Mouse (Mus musculus) liver, embryonic 14.5 days (tissue): ENCODE data around the gene Rhebl1. TPM values are rescaled to one million over a fixed set of nuclear protein-coding genes. Genes with fewer than 3 reads are reported as not detected.
A peak's percentile ranks its signal among the peaks of the same experiment; 100 is the strongest.

Experiments used
- ATAC-seq: fragments of 200-750 bp; cut with Nextera tagmentation; 2 replicates; pipeline ENCODE4 v1.8.0; 2017; ENCODE audit warnings: moderate number of reproducible peaks, mild to moderate bottlenecking, moderate library complexity; ENCODE audit not compliant: insufficient read depth
- DNase-seq, 3 experiments: peaks; one replicate each; pipeline ENCODE4 v3.0.0-alpha.2; 2012 to 2013; ENCODE audit warnings: low read depth in 3 of 3, low spot score in 3 of 3
- H3K27ac ChIP-seq: fragments of 300-500 bp; sonication (generic); 2 replicates; pipeline ENCODE4 v1.5.1; 2014; ENCODE audit warnings: moderate library complexity, mild to moderate bottlenecking, control low read depth, inconsistent platforms
- H3K27me3 ChIP-seq: fragments of 300-500 bp; sonication (generic); 2 replicates; pipeline ENCODE4 v1.6.1; 2014; ENCODE audit warnings: mild to moderate bottlenecking, low read length, moderate library complexity; ENCODE audit not compliant: control insufficient read depth, insufficient read depth
- H3K36me3 ChIP-seq: fragments of 300-500 bp; sonication (generic); replicated peaks from 2 replicates; pipeline ENCODE4 v1.6.1; 2014; ENCODE audit warnings: low read depth; ENCODE audit not compliant: control insufficient read depth, insufficient read depth
- H3K4me1 ChIP-seq, 2 experiments: fragments of 200-500 bp in 1 of 2; fragments of 300-500 bp in 1 of 2; sonication (generic) in 1 of 2; replicated peaks; 2 replicates each; pipeline ENCODE4 v1.6.1; 2012 to 2014; ENCODE audit warnings: antibody characterized with exemption in 1 of 2, inconsistent platforms in 1 of 2, low read length in 1 of 2; ENCODE audit not compliant: control insufficient read depth in 2 of 2, insufficient read depth in 2 of 2
- H3K4me2 ChIP-seq: fragments of 300-500 bp; sonication (generic); 2 replicates; pipeline ENCODE4 v1.6.1; 2014; ENCODE audit warnings: low read depth, mild to moderate bottlenecking, control low read depth, moderate library complexity
- H3K4me3 ChIP-seq, 2 experiments: fragments of 200-500 bp in 1 of 2; fragments of 300-500 bp in 1 of 2; sonication (generic) in 1 of 2; 2 replicates each; pipeline ENCODE4 v1.5.1; 2012 to 2014; ENCODE audit warnings: low read depth in 2 of 2, low read length in 2 of 2, mild to moderate bottlenecking in 2 of 2, control low read depth in 1 of 2, inconsistent platforms in 1 of 2, moderate library complexity in 1 of 2; ENCODE audit not compliant: insufficient read depth in 1 of 2
- H3K9ac ChIP-seq: fragments of 300-500 bp; sonication (generic); replicated peaks from 2 replicates; pipeline ENCODE4 v1.6.1; 2014; ENCODE audit warnings: mild to moderate bottlenecking, control low read depth, moderate library complexity
- H3K9me3 ChIP-seq: fragments of 300-500 bp; sonication (generic); 2 replicates; pipeline ENCODE4 v1.6.1; 2016; ENCODE audit warnings: low read length, mixed read lengths; ENCODE audit not compliant: control insufficient read depth
- CTCF ChIP-seq: IDR thresholded peaks from 2 replicates; pipeline ENCODE4 v1.5.1; 2016; ENCODE audit warnings: antibody characterized with exemption, low read depth, control low read depth
- EP300 ChIP-seq: IDR thresholded peaks from 2 replicates; pipeline ENCODE4 v1.6.1; 2016; ENCODE audit warnings: antibody characterized with exemption, low read depth
- WGBS: fragments of 180-500 bp; shearing (Covaris S2); extraction: QIAGEN DNeasy Blood & Tissue Kit; methylation state at CpG from one replicate; pipeline ENCODE4 v1.1.7; 2014; ENCODE audit not compliant: insufficient replicate concordance; 5-methylcytosine and 5-hydroxymethylcytosine counted together
- polyA plus RNA-seq, 2 experiments: library from polyadenylated mRNA; depleted of rRNA in 1 of 2; stranded (reverse) in 1 of 2; unstranded in 1 of 2; fragments of >200 nt; fragmentation: Nextera tagmentation in 1 of 2; extraction: Ambion mirVana in 1 of 2; gene quantifications; 2 replicates each; pipeline versions ENCODE4 v1.2.1 to v1.2.3; 2012 to 2014

The Rhebl1 gene
- polyA plus RNA-seq, 2 experiments, result 2.5 to 3.2 TPM

- Histone ChIP-seq H3K9me3 (no peaks in the 10 kb centered on the region), H3K4me2 (peak overlapping the region; percentile 75), H3K4me3 (peak overlapping the region; percentile 94 to 97), H3K27ac (peak overlapping the region; percentile 82), H3K9ac (peak overlapping the region; percentile 97), H3K36me3 (no peaks in the 10 kb centered on the region), H3K27me3 (no peaks in the 10 kb centered on the region), H3K4me1 (peaks cover 21 to 23% of the 10 kb centered on the region in 2 experiments)
- ATAC-seq (peak; percentile 82), DNase-seq (peak; percentile 87 to 90 (median 89))
- TF ChIP-seq EP300 (no peak; the same call in none of the 2 replicates), CTCF (peak; percentile 45)
- WGBS, result 2% methylated on average over 51 of the region's 51 CpGs
Observed at GRCm38 (mm10) chr15:98871916-98872888, 22.1 kb downstream of the Rhebl1 start.

- H3K36me3 ChIP-seq, result peaks cover 6% of the 10 kb centered on the region
- no peak for DNase-seq
- ATAC-seq, result peak; percentile 44
- under 1% methylated on average over 87 of the region's 94 CpGs for WGBS
- H3K4me3 ChIP-seq, result peak within 1 kb of the TSS; percentile 94 to 97
- peak within 1 kb of the TSS; percentile 97 for H3K9ac ChIP-seq
- no peaks in the 10 kb centered on the region for H3K27me3 ChIP-seq
- no peak for TF ChIP-seq EP300
- no peak for TF ChIP-seq CTCF
- peak within 1 kb of the TSS; percentile 82 for H3K27ac ChIP-seq
- peak within 1 kb of the TSS; percentile 75 for H3K4me2 ChIP-seq
- H3K4me1 ChIP-seq, result peaks cover 21 to 25% of the 10 kb centered on the region in 2 experiments
- no peaks in the 10 kb centered on the region for H3K9me3 ChIP-seq
Observed at GRCm38 (mm10) chr15:98871070-98871915, 23.0 kb downstream of the Rhebl1 start, which contains the start of gene Kmt2d. TSS of gene Kmt2d (minus strand) at chr15:98871204.

- DNase-seq, result no peak
- ATAC-seq, result no peak
- Histone ChIP-seq H3K4me2 (peak overlapping the region; percentile 75), H3K27me3 (no peaks in the 10 kb centered on the region), H3K27ac (peak overlapping the region; percentile 14), H3K9me3 (no peaks in the 10 kb centered on the region), H3K4me3 (peak overlapping the region; percentile 94 to 97), H3K36me3 (peaks cover 13% of the 10 kb centered on the region), H3K4me1 (peaks cover 21 to 25% of the 10 kb centered on the region in 2 experiments), H3K9ac (peak overlapping the region; percentile 97)
- 0% methylated on average over 15 of the region's 16 CpGs for WGBS
- TF ChIP-seq EP300 (no peak), CTCF (no peak)
Observed at GRCm38 (mm10) chr15:98870179-98871069, 23.9 kb downstream of the Rhebl1 start.

GRCm38 (mm10) chr15:98869342-98870178 is 24.8 kb downstream of the Rhebl1 start:
- Histone ChIP-seq H3K36me3 (peaks cover 21% of the 10 kb centered on the region), H3K4me3 (peak overlapping the region; percentile 94 to 97), H3K4me2 (peak overlapping the region; percentile 75), H3K27me3 (no peaks in the 10 kb centered on the region), H3K9ac (peak overlapping the region; percentile 97), H3K4me1 (peaks cover 21 to 25% of the 10 kb centered on the region in 2 experiments), H3K27ac (peak overlapping the region; percentile 16), H3K9me3 (no peaks in the 10 kb centered on the region)
- DNase-seq, result no peak
- no peak for TF ChIP-seq EP300
- TF ChIP-seq CTCF, result no peak
- no peak for ATAC-seq
- 9% methylated on average over 8 of the region's 8 CpGs for WGBS
